Mouse (Mus musculus): ENCODE data around the gene Spg11.

DNA sequence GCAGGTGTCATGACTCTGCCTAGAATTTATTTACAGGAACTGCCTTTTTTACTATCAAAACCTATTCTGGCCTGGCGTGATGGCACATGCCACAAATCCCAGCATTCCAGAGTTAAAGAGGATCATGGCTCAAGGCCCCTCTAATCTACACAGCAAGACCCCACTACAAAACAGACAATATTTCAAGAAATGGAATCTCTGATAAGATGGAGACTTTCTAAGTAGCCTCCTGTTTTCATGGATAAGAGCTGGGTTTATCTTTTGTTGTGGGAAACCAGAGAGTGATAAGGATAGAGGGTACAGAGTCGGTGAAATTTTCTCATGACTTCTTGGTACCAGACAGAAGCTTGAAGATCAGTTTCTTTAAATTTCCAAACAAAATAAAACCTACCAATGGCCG is 82.1 kb downstream of the Spg11 start:
- TF ChIP-seq CTCF (IDR thresholded peaks at IDR 0.05; ENCODE audit: insufficient read depth, low read depth, low read length) (no peak), POLR2A (IDR thresholded peaks at IDR 0.05; ENCODE audit: insufficient read depth, low read depth, low read length) (no peak)

All from olfactory bulb, adult 2 months (tissue).